Comparison of ENCODE assay signal across 7 mouse cellular contexts in genomic region chr6:145865886-145866851, GRCm38 (mm10). TPM values are rescaled to one million over a fixed set of nuclear protein-coding genes. Genes with fewer than 3 reads are reported as not detected.
DNase-seq lines count a peak whose midpoint lies in the region; ATAC-seq lines count a peak whose summit lies in the region.

No protein-coding gene starts in this region.

- H3K4me3 ChIP-seq in intestine, embryonic 15.5 days (replicated peaks), result peak overlapping the region; percentile 53

- H3K27me3 ChIP-seq in intestine, embryonic 15.5 days (replicated peaks), result peaks cover 48% of the 10 kb centered on the region

- H3K9ac ChIP-seq in intestine, embryonic 15.5 days, result peak overlapping the region; percentile 52

- H3K4me2 ChIP-seq in intestine, embryonic 15.5 days (replicated peaks), result peak overlapping the region; percentile 99

- no peaks in the 10 kb centered on the region for H3K9me3 ChIP-seq in intestine, embryonic 15.5 days

- peaks cover 24% of the 10 kb centered on the region for H3K4me1 ChIP-seq in intestine, embryonic 15.5 days (replicated peaks)

- no peaks in the 10 kb centered on the region for H3K36me3 ChIP-seq in intestine, embryonic 15.5 days

- intact Hi-C loops in left cerebral cortex, postnatal 14 days (cut with DNase I), result no loop called here

- H3K27ac ChIP-seq in intestine, embryonic 15.5 days, result no peak overlapping the region

- DNase-seq in adrenal gland, adult 8-10 months, result peak; percentile 91
- DNase-seq in embryo, embryonic 10.5 days (ENCODE audit: low spot score), result peak; percentile 79
- DNase-seq in gastrocnemius, postnatal 4 days (ENCODE audit: low spot score in 2 of 2), result peak; percentile 92 to 93
- DNase-seq in left cerebral cortex, postnatal 14 days (ENCODE audit: low spot score in 2 of 2), result peak; percentile 83 to 87
- peak; percentile 87 for DNase-seq in right cerebral cortex, postnatal 25 days

- WGBS in intestine, embryonic 15.5 days, result under 1% methylated on average over 69 of the region's 69 CpGs

- peak; percentile 76 for ATAC-seq in intestine, embryonic 15.5 days
- ATAC-seq in megakaryocyte progenitor cell, adult 5-6 weeks (replicated peaks; ENCODE audit: poor library complexity), result peak; percentile 29

RNA-seq across cellular contexts. Expression of gene Bhlhe41, which starts 0.8 kb away (rescaled TPM):
- 10 to 100 TPM; 21.7 to 62.2 (median 33.0) TPM for total RNA-seq in adrenal gland, adult 8-10 months (2022)
- total RNA-seq in gastrocnemius, postnatal 4 days (2021), result 10 to 100 TPM in 1 of 2 experiments, 1 to 10 TPM in 1; 9.8 to 15.6 TPM
- polyA plus RNA-seq in intestine, embryonic 15.5 days (2015; fragmentation: Nextera tagmentation; extraction: Ambion mirVana), result 0.82 and 1.3 TPM in 2 replicates
- total RNA-seq in left cerebral cortex, postnatal 14 days (2021), result 10 to 100 TPM; 12.4 to 15.2 TPM
- total RNA-seq in megakaryocyte progenitor cell, adult 5-6 weeks (2015), result 0.02 TPM in 1 of 2 replicates, not detected in the other
- total RNA-seq in megakaryocyte progenitor cell, adult 5-6 weeks (2017), result 0.12 TPM in 1 of 2 replicates, not detected in the other

Comparison
In these comparisons a context has a peak if more than half of its experiments do, and no peak if none do; other contexts are left out.
1. RNA of gene Bhlhe41, which starts 0.8 kb away (total RNA-seq): 21.7 to 62.2 TPM in adrenal gland, adult 8-10 months, 9.8 to 15.6 TPM in gastrocnemius, postnatal 4 days and 12.4 to 15.2 TPM in left cerebral cortex, postnatal 14 days; 0.02 to 0.12 TPM in megakaryocyte progenitor cell, adult 5-6 weeks; every median in the first group is over 4 times any median in the second.
2. Peak in every context shown above with its lines, with median percentiles within 50 percentile points of each other: DNase-seq.